Mouse (Mus musculus) CD8-positive naive resting alpha-beta T cell, adult 2 months (primary cell): ENCODE results near the gene Zscan21.
"Not testable (repeated sequence)": the region's sequence is repeated elsewhere in the genome, so short reads cannot be mapped to it uniquely, and the experiment has no call there.

Source experiments
- DNase-seq, 2 experiments: peaks; one replicate each; pipeline ENCODE4 v3.0.0; 2022; ENCODE audit warnings: low read depth in 2 of 2, low spot score in 2 of 2

Gene Zscan21

DNA sequence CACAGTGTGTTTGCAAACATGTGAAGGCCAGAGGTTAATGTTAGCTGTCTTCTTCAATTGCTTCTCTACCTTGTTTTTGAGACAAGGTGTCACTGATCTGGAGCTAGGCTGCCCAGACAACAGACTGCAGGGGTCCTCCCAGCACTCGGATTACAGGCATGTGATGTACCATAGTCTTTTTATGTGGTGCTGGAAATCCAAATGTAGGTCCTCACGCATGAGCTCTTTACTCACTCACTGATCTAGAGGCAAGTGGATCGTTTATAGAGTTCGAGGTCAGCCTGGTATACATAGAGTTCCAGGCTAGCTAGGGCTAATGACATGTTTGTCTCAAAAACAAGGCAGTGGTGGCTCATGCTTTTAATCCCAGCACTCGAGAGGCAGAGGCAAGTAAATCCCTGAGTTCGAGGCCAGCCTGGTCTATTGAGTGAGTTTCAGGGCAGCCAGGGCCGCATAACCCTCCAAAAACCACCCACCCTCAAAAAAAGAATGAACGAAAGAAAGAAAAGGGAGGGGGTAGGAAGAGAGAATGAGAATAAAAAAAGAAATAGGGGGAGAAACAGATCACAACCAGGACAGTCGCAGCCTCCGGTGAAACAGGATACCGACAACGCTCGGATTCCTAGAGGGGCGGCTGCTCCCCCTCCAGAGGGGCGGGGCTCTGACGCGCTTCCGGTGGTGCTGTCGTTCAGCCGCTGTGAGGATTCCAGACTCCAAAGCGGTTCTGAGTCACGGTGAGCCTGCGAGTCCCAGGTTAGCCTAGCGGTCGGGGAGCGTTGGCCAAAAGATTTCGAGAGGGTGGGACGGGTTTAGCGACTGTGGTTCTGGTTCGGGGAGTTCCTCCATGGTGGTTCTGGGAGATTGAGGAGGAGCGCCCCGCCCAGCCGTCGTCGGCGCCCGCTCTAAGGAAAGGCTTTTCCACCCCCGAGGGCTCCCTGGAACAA, at the start of gene Zscan21:
Gene Zscan21, plus strand, starts transcription at position 649 of the 944 bp plus-strand sequence.
- peak; percentile 85 to 91 for DNase-seq

DNA sequence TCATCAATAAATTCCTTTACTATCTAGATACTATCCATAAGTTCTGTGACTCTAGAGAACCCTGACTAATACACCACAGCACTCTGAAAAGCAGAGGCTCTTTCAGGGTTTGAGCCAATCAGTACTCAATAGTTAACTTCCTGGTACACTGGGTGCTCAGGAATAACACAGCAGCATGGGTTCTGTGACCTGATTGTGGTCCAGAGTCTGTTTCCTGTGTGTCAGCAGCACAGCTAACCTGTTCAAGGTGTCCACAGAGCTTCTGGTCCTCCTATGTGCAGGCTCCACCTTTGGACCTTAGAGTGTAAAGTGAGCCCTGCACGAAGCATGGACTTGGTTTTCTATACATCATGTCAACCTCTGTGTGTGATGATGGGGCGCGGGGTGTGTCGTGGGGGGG, 42.9 kb upstream of the Zscan21 start:
- DNase-seq: no peak

DNA sequence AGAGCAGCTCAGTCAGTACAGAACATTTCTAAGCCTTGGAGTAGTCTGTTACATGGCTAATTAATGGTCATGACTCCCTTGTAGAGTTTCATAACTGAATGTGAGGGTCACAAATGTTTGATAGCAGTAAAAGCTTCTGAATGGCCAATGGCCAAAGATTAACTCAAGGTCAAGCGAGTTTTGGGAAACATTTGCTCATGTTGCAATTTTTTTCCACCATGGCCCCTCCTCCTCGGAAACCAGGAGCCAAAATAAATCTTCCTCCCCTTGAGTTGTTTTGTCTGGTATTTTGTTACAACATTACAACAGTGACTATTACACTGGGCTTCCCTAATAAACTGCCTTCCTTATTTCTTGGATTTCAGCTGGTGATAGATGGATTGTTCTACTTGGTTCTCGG, 41.0 kb upstream of the Zscan21 start:
- DNase-seq: no peak

DNA sequence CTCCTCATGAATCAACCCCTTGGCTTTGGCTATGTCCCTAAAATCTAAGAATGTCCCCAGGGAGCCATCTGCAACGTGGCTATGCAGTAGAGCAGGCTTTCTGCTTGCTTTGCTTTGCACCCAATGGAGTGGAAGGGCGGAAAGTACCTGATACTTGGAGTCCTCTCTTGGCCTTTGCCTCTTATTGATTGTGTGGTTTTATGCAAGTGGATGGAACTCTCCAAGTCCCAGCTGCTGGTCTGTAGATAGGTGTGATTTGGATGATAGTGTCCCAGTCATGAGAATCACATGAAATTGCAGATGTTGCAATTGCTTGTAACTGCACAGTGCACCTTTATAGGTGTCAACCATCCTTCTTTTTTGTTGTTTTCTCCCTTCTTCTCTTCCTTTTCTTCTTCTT, 40.6 kb upstream of the Zscan21 start:
- no peak for DNase-seq

DNA sequence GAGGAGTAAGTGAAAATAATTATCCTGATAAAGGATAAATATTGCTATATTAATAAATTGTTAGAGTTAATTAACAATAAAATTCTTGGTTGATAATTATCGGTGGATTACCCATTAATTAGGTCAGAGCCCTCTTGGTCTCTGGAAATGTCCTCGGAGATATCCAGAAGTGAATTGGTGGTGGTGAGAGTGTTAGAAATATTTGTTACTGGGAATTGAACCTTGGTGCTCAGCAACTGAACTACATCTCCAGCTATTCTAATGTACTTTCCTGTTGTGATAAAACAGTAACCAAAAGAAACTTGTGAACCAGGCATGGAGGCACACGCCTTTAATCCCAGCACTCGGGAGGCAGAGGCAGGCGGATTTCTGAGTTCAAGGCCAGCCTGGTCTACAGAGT, 36.2 kb upstream of the Zscan21 start:
- DNase-seq: no peak

DNA sequence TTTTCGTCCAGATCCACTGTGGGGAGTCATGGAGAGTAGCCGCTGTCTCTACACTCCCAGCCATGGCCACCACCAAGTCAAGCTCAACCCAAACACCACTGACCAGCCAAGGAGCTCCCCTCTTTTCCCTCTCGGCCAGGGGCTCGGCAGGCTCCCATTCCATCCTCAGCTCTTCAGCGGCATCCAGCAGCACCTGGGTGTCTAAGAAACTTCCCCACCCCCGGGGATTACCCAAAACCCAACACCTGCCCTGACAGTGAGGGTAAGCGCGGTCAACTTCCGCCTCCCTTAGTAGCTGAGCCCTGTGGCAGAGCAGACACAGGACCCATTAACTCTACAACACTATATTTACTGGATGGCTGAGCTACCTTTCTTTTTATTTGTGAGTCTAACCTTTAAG, 35.3 kb upstream of the Zscan21 start:
- DNase-seq: no peak

DNA sequence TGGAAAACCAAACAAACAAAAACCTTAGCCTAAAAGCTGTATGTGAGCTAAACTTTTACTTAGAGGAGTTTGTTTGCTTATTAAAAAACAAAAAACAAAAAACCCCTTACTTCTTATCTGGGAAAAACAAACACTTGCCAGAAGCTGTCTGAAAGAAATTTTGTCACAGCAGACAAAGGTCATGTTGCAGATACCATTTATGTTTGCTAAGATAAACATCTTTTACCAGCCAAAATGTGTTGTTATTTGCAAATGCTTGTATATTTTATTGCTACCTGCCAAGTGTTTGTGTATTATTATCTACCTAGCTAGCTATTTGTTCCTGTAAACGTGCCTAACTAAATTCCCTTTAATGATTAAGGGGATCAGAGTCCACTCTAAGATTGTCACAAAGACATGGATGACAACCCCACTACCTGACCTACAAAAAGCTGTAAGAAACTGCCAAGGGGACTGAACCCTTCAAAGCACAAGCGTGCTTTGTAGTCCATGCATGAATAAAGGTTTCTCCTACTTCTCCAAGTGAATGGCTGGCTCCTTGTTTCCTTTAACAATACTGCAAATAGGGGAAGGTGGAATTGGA, 33.3 kb upstream of the Zscan21 start:
- no peak for DNase-seq

DNA sequence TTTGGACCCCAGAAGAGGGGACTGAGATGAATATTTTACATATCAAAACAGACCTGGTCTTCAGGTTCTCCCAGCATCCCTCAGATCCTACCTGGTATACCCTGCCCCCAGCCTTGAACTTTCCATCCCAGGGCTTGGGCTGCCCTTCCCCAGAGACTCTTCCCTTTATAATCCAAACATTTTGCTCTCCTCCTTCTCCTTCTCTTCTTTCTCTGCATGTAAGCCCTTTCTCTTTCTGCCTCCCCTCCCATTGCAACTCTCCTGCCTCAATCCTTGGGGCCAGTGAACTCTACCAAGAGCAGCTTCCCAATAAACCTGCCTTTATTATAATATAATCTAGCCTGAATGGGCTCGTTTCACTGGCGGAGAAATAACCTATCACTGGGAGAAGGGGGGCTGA, 32.8 kb upstream of the Zscan21 start:
- DNase-seq: no peak

DNA sequence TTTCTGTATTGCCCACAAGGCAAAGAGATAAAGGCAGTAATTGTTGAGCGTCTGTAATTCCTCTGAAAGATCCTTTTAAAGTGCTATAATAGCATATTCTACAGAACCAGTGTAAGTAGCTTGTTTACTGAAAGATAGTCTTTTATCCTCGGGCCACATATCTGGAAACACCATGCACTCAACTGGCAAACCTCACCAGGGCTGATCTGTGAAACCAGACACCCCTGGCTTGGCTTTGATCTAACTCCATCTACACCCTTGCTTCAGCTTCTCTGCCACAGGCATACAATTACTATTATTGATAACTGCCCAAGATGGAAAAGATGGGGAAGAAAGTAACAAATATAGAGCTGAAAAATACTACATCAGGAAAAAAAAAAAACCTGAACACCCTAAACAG, 32.2 kb upstream of the Zscan21 start:
- DNase-seq: no peak

DNA sequence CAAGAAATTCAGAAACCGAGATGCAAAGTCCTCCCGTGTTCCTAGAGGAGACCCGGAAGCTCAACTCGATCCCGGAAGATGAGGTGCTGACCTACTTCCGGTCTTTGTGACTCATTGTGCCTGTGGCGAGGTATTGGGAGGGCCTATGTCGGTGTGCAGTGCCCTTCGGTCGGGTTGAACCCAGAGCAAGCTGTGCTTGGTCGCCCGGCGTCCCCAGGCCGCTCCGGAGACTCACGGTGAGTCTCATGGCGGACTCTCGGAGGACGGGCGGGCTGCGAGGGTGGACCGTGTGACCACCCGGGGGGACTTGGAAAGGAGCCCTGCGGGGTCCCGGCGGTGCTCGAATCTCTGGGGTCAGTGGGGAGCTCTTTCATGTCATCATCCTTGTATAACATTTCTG, 31.7 kb upstream of the Zscan21 start, which contains the start of gene Zkscan1:
Gene Zkscan1, plus strand, starts transcription at position 89 of the 400 bp plus-strand sequence.
- DNase-seq: peak; percentile 71 to 77

DNA sequence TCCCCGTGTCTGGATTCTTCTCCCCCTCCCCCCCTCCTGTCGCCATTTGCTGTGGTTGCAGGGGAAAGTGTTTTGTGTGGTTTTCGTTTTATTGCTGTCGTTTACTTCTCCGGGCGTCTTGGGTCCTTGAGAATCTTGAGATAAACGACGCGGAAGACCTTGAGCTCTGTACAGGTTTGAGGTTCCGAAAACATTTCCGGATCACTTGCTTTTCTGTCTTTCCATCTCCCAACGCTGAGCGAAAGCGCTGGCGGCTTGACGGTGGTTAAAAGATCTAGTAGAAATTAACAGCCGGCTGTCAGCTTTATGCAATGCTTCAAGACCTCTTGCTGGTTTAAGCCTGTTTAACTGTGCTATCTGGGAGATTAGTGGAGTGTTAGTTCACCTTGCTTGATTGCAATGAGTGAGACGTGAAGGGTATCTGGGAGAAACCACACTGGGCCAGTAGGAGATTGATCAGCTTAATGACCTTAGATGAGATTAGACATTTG, 31.2 kb upstream of the Zscan21 start:
- peak; percentile 39 to 47 for DNase-seq

DNA sequence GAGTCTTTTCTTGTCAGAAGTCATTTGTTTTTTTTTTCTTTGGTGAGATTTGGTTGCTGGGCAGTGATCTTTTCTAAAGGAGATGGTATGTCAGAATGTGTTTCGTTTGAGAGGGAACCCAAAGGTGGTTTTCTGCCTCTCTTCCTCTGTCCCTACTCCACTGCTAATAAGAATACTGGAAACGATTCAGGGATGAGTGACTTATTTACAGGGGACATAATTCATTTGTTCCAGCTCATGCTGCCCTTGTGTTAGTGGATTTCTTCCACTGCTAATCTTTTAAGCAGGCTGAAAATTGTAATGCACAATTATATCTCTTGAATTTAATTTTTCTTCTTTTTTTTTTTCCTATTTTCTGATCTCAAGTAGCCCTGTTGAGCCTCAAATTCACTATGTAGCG, 29.9 kb upstream of the Zscan21 start:
- no peak for DNase-seq

DNA sequence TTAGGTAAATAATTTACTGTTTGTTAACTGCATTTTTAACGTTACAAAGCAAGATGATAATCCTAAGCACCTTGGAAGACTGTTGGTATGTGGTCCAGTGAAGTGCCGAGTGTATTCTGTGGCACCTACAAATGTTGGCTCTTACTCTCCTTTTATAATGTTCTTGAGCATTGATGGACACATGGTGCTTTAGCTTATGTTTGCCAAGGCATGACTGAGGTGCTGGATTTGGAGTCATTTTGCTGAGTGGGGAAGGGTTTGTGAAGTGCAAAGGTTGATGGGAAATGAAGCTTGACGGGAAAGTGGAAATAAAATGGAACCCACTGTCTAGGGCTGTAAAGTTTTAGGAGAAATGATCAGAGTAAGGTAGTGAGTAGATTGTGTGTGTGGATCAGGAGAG, 28.3 kb upstream of the Zscan21 start:
- no peak for DNase-seq

DNA sequence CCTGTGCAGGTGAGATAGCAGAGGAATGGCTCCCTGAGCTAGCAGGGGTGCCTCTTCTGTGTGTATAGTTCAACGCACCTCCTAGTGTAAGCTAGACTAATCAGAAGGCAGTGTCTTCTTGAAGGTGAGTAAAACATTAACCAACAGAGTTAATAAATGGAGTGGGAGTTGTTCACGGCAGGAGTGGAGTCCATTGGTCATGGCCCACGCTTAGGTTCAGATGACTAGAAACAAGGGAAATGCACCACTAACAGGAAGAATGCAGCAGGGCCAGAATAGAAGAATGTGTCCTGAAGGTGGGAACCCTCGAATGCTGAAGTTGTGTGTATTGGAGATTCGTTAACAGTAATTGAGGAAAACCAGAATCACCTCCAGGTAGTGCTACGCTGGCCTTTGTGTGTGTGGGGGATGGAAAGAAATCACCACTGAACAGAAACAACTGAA, 27.6 kb upstream of the Zscan21 start:
- DNase-seq: no peak

DNA sequence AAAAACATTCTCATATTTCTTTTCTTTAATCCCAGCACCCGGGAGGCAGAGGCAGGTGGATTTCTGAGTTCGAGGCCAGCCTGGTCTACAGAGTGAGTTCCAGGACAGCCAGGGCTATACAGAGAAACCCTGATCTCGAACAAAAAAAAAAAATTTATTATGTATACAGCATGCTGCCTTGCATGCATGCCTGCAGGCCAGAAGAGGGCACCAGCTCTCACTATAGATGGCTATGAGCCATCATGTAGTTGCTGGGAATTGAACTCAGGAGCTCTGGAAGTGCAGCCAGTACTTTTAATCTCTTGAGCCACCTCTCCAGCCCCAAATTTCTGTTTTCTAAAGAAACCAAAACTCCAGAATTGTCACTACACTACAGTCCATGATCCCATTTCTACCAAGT, 26.4 kb upstream of the Zscan21 start:
- DNase-seq: no peak

DNA sequence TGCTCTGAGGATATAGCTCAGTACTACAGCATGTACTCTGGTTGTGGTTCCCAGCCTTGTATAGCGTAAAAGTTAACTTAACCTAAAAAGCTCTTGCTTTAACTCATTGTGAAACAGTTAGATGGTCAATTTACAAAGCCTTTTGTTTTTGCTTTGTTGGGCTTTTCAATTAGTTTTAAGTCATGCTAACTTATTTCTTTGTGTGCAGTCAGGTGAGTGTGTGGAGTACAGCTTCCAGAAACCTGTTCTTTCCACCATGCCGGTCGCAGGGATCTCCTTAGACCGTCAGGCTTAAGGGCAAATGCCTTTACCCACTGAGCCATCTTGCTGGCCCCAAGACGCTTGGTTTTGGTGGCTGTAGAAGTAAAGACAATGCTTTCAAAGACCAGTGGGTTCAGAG, 26.0 kb upstream of the Zscan21 start:
- DNase-seq: no peak

DNA sequence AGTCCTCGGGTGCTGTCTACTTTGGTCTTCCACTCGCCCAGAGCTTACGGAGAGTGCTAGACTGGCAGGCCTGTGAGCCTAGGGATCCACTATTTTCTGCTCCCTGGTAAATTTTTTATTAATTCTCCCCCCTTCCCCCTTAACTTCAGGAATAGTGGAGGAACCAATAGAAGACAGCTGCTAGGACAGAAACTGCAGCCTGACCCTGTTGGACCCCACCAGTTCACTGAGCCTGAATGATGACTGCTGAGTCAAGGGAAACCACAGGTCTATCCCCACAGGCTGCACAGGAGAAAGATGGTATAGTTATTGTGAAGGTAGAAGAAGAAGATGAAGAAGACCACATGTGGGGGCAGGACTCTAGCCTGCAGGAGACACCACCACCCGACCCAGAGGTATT, 23.9 kb upstream of the Zscan21 start:
- no peak for DNase-seq

DNA sequence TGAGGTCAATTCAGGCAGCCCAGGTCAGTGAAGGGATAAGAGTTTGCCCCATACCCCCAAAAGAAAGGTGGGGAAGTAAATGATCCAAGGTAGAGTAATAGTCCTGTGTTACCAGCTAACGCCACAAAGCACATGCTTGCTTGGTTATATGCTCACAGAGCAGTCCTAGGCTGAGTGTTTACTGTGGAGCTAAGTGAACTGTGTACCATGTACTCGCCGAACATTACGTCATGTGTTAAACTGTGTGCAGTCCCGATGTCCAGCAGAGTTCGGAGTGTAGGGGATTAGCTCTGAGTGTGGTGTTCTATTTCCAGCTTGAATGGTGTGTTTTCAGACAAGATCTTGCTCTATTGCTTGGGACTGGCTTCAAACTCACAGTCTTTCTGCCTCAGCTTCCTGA, 22.2 kb upstream of the Zscan21 start:
- no peak for DNase-seq

DNA sequence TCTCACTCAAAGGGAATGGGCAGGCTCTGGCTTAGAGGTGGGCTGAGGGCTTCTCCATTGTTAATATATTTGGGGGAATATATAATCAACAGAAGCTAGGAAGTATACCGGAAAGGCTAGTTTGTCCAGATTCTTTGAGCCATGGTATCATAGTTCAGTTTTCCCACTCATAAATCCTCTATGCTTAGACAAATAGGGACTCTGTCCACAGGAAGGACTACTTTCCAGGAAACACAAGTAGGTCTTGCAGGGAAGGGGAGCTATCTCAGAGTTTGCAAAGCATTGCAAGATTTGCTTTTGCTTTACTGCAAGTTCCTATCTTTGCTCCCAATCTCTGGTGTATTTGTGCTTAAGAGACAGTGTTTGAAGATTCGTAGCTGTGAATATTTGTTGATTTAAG, 11.7 kb upstream of the Zscan21 start:
- DNase-seq: no peak

DNA sequence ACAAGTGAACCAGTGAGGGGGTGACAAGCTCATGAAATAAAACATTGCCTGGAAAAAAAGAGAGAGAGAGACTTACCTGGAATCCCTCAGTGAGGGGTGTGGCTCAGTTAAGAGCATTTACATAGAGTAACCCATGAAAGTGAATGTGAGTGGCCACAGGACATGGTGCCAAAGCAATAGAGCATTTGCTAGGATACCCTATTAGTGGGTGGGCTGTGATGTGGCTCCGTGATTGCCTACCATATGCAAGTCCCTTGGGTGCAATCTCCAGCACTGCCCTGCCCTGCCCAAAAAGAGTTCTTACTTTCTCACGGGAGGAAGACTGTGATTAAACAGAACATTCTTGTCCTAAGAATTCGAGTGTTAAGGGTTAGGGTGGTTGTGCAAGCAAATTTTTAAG, 9.6 kb upstream of the Zscan21 start:
- no peak for DNase-seq

DNA sequence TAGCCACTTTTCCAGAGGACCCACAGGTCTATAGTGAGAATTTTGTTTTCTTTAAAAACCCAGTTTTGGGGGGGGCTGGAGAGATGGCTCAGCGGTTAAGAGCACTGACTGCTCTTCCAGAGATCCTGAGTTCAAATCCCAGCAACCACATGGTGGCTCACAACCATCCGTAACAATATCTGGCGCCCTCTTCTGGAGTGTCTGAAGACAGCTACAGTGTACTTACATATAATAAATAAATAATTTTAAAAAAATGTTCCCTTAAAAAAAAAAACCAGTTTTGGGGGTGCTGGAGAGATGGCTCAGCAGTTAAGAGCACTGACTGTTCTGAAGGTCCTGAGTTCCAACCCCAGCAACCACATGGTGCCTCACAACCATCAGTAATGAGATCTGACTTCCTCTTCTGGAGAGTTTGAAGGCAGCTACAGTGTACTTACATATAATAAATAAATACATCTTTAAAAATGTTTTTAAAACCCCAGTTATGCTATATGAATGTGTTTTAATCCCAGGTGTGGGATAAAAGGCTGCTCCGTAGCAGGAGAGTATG, 6.8 kb upstream of the Zscan21 start:
- not testable (repeated sequence) for DNase-seq
